Mouse (Mus musculus) left cerebral cortex, postnatal 36 days (tissue): Measurements from ENCODE around the gene Spata4. TPM values are rescaled to one million over a fixed set of nuclear protein-coding genes. Genes with fewer than 3 reads are reported as not detected.

Source experiments
- total RNA-seq, 2 experiments: library from RNA; stranded (reverse); gene quantifications; 2 replicates each; pipeline ENCODE4 v1.2.3; 2021

Spata4 gene
- total RNA-seq, 2 experiments from 2014 or later = 0.30 TPM; not detected in 1

Other genes with a start within 250 kb of the Spata4 start
- gene Asb5, start 71.2 kb upstream of the Spata4 start, total RNA-seq = 1 to 10 TPM; 1.4 to 1.5 TPM
- 10 to 100 TPM; 62.5 to 65.4 TPM for gene Spcs3, start 70.8 kb upstream of the Spata4 start, total RNA-seq